In genomic region chr12:119325400-119325799, GRCm38 (mm10) we compare ENCODE assay signal across 11 mouse cellular contexts. TPM values are rescaled to one million over a fixed set of nuclear protein-coding genes. Genes with fewer than 3 reads are reported as not detected.
DNase-seq lines count a peak whose midpoint lies in the region; TF ChIP-seq lines count a peak whose summit lies in the region.
"Had no signal": no experiment of that assay in that cellular context is flagged by ENCODE, and none has a peak within 500 bp of the region (broad histone marks: within the 10 kb centered on the region; RNA-seq: fewer than 3 reads in every experiment).

No protein-coding gene starts in this region.

- DNase-seq in adrenal gland, adult 2 months = peak; percentile 6
- DNase-seq in adrenal gland, postnatal 4 days (ENCODE audit: low spot score in 2 of 2) = no peak
- DNase-seq in kidney, adult 9 months = peak; percentile 30
- DNase-seq in kidney, adult 18-20 months = no peak
- DNase-seq in 3134 (ENCODE audit: extremely low read depth, insufficient read length, low spot score) = peak; percentile 15
- no peak for DNase-seq in retina, embryonic 14.5 days (ENCODE audit: low spot score)
- no peak for DNase-seq in right cerebral cortex, postnatal 36 days (ENCODE audit: low spot score in 2 of 2)
- DNase-seq: B cell, adult 2 months; cerebellum, postnatal 36 days had no signal

- no peaks in the 10 kb centered on the region for H3K4me1 ChIP-seq in cortical plate, adult 2 months (ENCODE audit: control insufficient read depth, insufficient read depth, low read length)

- H3K4me3 ChIP-seq in cortical plate, adult 2 months (ENCODE audit: insufficient read depth, low read length) = no peak overlapping the region

- no peak for TF ChIP-seq POLR2A in cortical plate, adult 2 months (IDR thresholded peaks at IDR 0.05; ENCODE audit: extremely low read depth, insufficient read depth, low read length)

- no peak overlapping the region for H3K27ac ChIP-seq in cortical plate, adult 2 months (ENCODE audit: insufficient read depth, low read length)

- TF ChIP-seq CTCF in cortical plate, adult 2 months (IDR thresholded peaks at IDR 0.05; ENCODE audit: extremely low read depth, insufficient read depth, low read length) = peak; percentile 51; the same call in 1 of the 2 replicates

RNA-seq across cellular contexts. Expression of gene Macc1, which starts 11.3 kb away (rescaled TPM):
- not detected for total RNA-seq in adrenal gland, adult 2 months (2021)
- not detected in 2 replicates for polyA plus RNA-seq in adrenal gland, adult 2 months (2012; rRNA removed)
- under 1 TPM; 0.06 to 0.11 TPM for total RNA-seq in adrenal gland, postnatal 4 days (2021)
- polyA plus RNA-seq in cortical plate, adult 2 months (2012; rRNA removed) = 0.09 and 0.10 TPM in 2 replicates
- total RNA-seq: heart, postnatal 14 days had no signal

Comparison
In these comparisons a context has a peak if more than half of its experiments do, and no peak if none do; other contexts are left out.
1. DNase-seq: peak in adrenal gland, adult 2 months (single experiment), kidney, adult 9 months (single experiment) and 3134 (single experiment); none in adrenal gland, postnatal 4 days (0 of 2), kidney, adult 18-20 months (single experiment), retina, embryonic 14.5 days (single experiment) and right cerebral cortex, postnatal 36 days (0 of 2).